Mouse (Mus musculus) heart, postnatal 0 days (tissue): ENCODE measurements around the gene Ifit1bl1.

Experiments used
- CTCF ChIP-seq: IDR thresholded peaks from 2 replicates; pipeline ENCODE4 v1.5.1; 2016; ENCODE audit warnings: antibody characterized with exemption, control low read depth, low read depth
- EP300 ChIP-seq: IDR thresholded peaks from 2 replicates; pipeline ENCODE4 v1.6.1; 2016; ENCODE audit warnings: antibody characterized with exemption, low read depth

DNA sequence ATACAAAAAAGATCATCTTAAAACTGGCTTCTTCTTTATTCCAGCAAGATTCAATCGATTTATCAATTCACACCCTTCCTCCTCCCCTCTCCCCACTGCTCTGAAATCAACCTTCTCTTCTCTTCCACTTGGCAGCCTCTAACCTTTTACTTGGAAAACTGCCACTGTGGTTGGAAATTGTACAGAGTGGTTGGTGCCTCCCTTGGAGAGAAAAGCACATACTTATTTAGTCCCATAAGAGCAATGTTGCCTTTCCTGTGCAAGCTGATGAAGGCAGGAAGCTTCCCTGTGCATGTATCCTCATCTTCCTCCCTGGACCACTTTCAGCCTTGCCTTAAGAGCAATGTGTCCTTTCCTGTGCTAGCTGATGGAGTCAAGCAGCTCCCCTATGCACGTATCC lies 3.4 kb downstream of the Ifit1bl1 start:
- TF ChIP-seq CTCF: 0 out of 2 replicates have a peak, but pooled peaks have one; percentile 1
- no peak for TF ChIP-seq EP300
